Mouse (Mus musculus) G1E (cell line): Measurements from ENCODE around the gene Ebf4. TPM values are rescaled to one million over a fixed set of nuclear protein-coding genes. Genes with fewer than 3 reads are reported as not detected.

ENCODE experiments used
- ATAC-seq: 2 replicates; pipeline ENCODE4 v1.8.0; 2016; ENCODE audit warnings: mild to moderate bottlenecking; ENCODE audit not compliant: insufficient number of reproducible peaks, poor library complexity, low FRiP score, severe bottlenecking; ENCODE audit errors: extremely low read depth
- DNase-seq: peaks from one replicate; pipeline ENCODE4 v3.0.0; 2012; ENCODE audit warnings: low spot score
- H3K27me3 ChIP-seq: 2 replicates; pipeline ENCODE4 v1.6.1; 2012; ENCODE audit warnings: mild to moderate bottlenecking, low read length, inconsistent platforms; ENCODE audit not compliant: insufficient read depth
- H3K36me3 ChIP-seq: replicated peaks from 2 replicates; pipeline ENCODE3; 2012; ENCODE audit warnings: mild to moderate bottlenecking, inconsistent platforms
- H3K4me1 ChIP-seq: 2 replicates; pipeline ENCODE4 v1.6.1; 2012; ENCODE audit warnings: low read depth, low read length, inconsistent platforms, mixed read lengths; ENCODE audit not compliant: insufficient read depth
- H3K4me3 ChIP-seq: 2 replicates; pipeline ENCODE4 v1.5.1; 2012; ENCODE audit warnings: low read depth, mild to moderate bottlenecking, inconsistent platforms, low read length, moderate library complexity, mixed read lengths
- H3K9me3 ChIP-seq: replicated peaks from 2 replicates; pipeline ENCODE4 v1.6.1; 2012; ENCODE audit warnings: inconsistent platforms
- CTCF ChIP-seq: IDR thresholded peaks from 2 replicates; pipeline ENCODE4 v1.5.1; 2012; ENCODE audit warnings: low read depth, low read length, inconsistent platforms, mixed read lengths
- GATA1 ChIP-seq: IDR thresholded peaks from 2 replicates; pipeline ENCODE4 v1.6.1; 2012; ENCODE audit warnings: borderline replicate concordance, low read length, inconsistent platforms, mixed read lengths
- GATA2 ChIP-seq: IDR thresholded peaks from 2 replicates; pipeline ENCODE4 v1.6.1; 2012; ENCODE audit warnings: low read depth, low read length, inconsistent platforms, borderline replicate concordance
- POLR2AphosphoS5 ChIP-seq: IDR thresholded peaks from 2 replicates; pipeline ENCODE4 v1.6.1; 2012; ENCODE audit warnings: low read depth, low read length, inconsistent platforms; ENCODE audit not compliant: insufficient replicate concordance
- TAL1 ChIP-seq: conservative IDR thresholded peaks from 2 replicates; pipeline ENCODE4 v1.6.1; 2012; ENCODE audit warnings: low read depth, low read length, inconsistent platforms, mixed read lengths
- polyA plus RNA-seq: library from polyadenylated mRNA; stranded (reverse); fragments of >175 nt; gene quantifications from 2 replicates; pipeline ENCODE4 v1.2.3, GENCODE M21; 2012
- total RNA-seq, 2 experiments: library from RNA; stranded (forward) in 1 of 2; stranded (reverse) in 1 of 2; fragments of 200-1000 nt in 1 of 2; fragments of >200 nt in 1 of 2; fragmentation: Nextera tagmentation in 1 of 2; gene quantifications; 2 replicates each; pipeline ENCODE4 v1.2.3; 2014 to 2017

Ebf4 gene
- total and polyA plus RNA-seq, 3 experiments: 0.83 TPM; not detected in 2

DNA sequence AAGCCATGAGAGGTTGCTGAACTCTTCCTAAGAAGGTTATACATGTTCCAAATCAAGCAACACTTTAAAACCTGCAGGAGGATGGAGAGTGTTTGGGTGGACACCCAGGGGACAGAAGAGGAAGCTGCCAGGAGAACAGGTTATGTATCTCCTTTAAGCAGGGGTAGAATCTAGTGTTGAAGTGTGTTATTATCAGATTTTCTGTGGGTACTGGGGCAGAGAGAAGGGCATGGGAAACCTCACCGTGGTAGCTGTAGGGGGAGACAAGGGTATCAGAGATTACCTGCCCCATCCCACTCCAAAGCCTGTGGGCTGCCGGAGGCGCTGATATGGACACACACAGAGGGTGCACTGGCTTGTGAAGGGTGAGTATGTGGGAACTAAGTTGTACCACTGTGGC lies 2.0 kb upstream of the Ebf4 start:
- ATAC-seq (no peak), DNase-seq (no peak)
- TF ChIP-seq POLR2AphosphoS5: no peak
- no peak for TF ChIP-seq CTCF
- no peak for TF ChIP-seq GATA2
- TF ChIP-seq GATA1: no peak
- no peak for TF ChIP-seq TAL1
- H3K36me3 ChIP-seq: peaks cover 6% of the 10 kb centered on the region
- H3K4me1 ChIP-seq: peaks cover 17% of the 10 kb centered on the region
- H3K27me3 ChIP-seq: peaks cover 37% of the 10 kb centered on the region
- peaks cover 7% of the 10 kb centered on the region; the same call in 1 of the 2 replicates for H3K9me3 ChIP-seq
- H3K4me3 ChIP-seq: no peak overlapping the region

DNA sequence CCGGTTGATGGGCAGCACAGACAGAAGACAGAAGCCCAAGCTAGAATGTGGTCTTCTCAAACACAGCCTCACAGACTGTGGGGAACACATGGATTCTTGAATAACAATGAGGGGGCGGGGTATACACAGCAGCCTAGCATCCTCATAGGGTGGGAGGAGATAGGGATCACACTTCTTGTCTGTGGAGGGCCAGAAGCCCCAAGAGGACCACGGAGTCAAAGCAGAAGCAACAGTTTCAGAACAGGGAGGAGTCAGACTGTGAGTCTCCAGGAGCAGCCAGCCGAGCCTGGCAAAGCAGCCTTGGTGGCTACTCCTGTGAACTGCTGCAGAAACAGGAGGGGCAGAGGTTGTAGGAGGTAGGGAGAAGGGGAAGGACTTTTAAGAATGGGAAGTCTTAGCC lies 1.5 kb upstream of the Ebf4 start:
- DNase-seq (no peak), ATAC-seq (no peak)
- Histone ChIP-seq H3K27me3 (peaks cover 42% of the 10 kb centered on the region), H3K4me1 (peaks cover 17% of the 10 kb centered on the region), H3K36me3 (peaks cover 6% of the 10 kb centered on the region), H3K9me3 (peaks cover 7% of the 10 kb centered on the region; the same call in 1 of the 2 replicates), H3K4me3 (no peak overlapping the region)
- TF ChIP-seq CTCF: no peak
- TF ChIP-seq GATA2: no peak
- no peak for TF ChIP-seq TAL1
- TF ChIP-seq POLR2AphosphoS5: no peak
- no peak for TF ChIP-seq GATA1

DNA sequence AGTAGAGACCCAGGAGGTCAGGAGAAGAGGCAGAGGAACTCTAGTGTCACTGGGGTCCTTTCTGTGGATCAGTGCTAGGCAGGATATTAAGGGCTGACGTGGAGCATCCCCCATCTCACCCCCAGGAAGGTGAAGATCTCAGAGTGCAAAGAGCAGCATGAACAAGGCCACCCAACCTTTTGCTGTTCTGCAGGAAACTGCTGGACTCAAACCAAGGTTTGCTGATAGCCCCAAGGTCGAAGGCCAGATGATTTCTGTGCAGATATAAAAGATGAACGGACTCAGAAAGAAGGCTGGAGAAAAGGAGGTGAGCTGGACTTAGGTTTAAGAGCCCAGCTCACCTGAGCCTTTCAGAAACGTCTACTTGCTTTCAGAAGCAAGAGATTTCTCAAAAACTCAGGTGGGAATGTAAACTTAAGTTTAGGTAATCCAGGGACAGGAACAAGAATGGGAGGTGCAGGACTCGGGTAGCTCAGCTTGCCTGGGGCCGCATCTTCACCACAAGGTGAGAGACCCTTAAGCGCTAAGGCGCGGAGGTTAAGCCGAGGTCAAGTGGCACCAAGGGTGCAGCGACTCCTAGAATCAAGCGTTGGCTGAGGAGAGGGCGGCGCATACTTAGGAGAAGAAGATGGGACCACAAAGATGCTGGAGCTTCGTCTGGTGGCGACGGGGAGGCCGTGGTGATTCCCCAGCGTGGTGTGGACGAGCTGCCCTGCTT lies 592 bp upstream of the Ebf4 start:
- Histone ChIP-seq H3K4me1 (peaks cover 17% of the 10 kb centered on the region), H3K36me3 (peaks cover 4% of the 10 kb centered on the region), H3K4me3 (no peak overlapping the region; the same call in 1 of the 2 replicates), H3K27me3 (peaks cover 49% of the 10 kb centered on the region), H3K9me3 (peaks cover 7% of the 10 kb centered on the region; the same call in 1 of the 2 replicates)
- TF ChIP-seq GATA2 (no peak), CTCF (no peak), POLR2AphosphoS5 (no peak), GATA1 (no peak), TAL1 (no peak)
- DNase-seq: no peak
- ATAC-seq: no peak

DNA sequence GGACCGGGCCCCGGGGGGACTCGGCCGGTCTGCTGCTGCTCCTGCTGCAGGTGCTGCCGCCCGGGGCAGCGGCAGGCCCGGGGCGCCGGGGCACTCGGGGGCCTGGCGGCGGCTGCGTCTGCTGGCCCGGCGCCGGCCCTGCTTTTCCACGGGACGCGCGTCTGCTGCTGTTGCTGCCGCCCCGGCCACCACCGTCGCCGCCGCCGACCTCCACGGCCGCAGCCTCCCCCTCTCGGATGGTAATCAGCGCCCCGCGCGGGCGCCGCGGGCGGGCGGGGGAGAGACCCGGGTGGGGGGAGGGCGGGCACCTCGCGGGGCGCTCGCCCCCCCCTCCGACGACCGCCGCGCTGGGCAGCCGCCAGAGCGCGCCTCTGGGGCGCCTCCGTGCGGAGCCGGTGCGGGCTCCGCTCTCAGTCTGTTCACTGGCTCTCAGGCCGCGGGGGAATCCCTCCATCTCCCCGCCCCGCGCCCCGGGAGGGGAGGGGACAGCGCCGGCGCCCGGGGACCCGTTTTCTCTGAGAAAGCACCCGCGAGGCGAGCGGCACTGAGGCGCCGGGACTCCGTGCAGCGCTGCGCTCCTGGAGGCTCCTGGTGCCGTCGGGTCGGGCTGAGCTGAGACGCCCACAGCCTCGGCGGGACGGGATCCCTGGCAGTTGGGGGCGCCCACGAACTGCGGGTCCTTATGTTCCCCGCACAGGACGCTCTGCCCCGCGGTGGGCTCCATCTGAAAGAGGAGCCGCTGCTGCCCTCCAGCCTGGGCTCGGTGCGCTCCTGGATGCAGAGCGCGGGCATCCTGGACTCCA lies 563 bp downstream of the Ebf4 start:
- H3K4me1 ChIP-seq: peaks cover 17% of the 10 kb centered on the region
- ATAC-seq (no peak), DNase-seq (no peak)
- no peak for TF ChIP-seq GATA1
- TF ChIP-seq POLR2AphosphoS5: no peak
- no peak for TF ChIP-seq GATA2
- TF ChIP-seq CTCF: no peak
- TF ChIP-seq TAL1: no peak
- peaks cover 4% of the 10 kb centered on the region for H3K36me3 ChIP-seq
- H3K27me3 ChIP-seq: peaks cover 58% of the 10 kb centered on the region
- H3K4me3 ChIP-seq: no peak overlapping the region
- peaks cover 7% of the 10 kb centered on the region; the same call in 1 of the 2 replicates for H3K9me3 ChIP-seq

DNA sequence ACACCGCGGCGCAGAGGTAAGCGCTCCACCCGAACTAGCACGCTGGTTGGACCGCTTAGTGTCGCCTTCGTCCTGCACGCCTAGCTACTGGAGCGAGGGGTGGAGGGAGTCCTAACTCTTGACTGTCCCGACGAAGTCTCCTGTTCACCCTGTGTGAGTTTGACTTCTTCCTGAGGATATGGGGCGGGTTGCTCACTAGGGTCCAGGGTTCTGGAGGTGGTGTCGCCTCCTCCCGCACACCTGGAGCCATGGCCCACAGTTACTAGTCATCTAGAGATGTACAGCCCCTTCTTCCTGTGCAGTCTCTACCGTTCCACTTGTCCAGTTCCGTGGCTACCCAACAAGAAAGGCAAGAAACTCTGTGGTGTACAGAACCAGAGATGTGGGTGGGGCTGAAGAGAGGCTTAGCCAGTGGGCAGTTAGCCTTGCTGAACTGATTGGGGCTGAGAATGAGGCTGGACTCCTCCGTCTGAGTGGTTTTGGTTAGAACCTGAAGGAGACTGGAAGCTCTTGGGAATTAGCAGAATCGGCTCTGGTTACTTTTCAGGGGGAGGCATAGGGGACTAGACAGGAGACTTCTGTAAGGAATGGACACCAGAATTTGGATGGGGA lies 1.3 kb downstream of the Ebf4 start:
- peaks cover 4% of the 10 kb centered on the region for H3K36me3 ChIP-seq
- peaks cover 7% of the 10 kb centered on the region; the same call in 1 of the 2 replicates for H3K9me3 ChIP-seq
- no peak overlapping the region for H3K4me3 ChIP-seq
- H3K27me3 ChIP-seq: peaks cover 58% of the 10 kb centered on the region
- H3K4me1 ChIP-seq: peaks cover 14% of the 10 kb centered on the region
- TF ChIP-seq GATA1 (no peak), TAL1 (no peak), POLR2AphosphoS5 (no peak), CTCF (no peak), GATA2 (no peak)
- ATAC-seq: no peak
- no peak for DNase-seq
